Mouse (Mus musculus) mouse embryonic stem cell (cell line): ENCODE data around the gene Mast4.

Experiments used
- in situ Hi-C, 2 experiments: fragments of 300-500 bp; cut with MboI; formaldehyde crosslinking; loops; 1 replicate in 1 of 2; 3 replicates in 1 of 2; pipeline ENCODE4 v1.14.3; 2019 to 2020; ENCODE audit warnings: low sequenced_read_pairs in 2 of 2, low pct_unique_long_range_greater_than_20kb in 1 of 2, mixed read lengths in 1 of 2; ENCODE audit not compliant: unreplicated experiment in 1 of 2

Gene Mast4

GRCm38 (mm10) chr13:103248102-103249054 is 85.9 kb downstream of the Mast4 start:
- in situ Hi-C loops: no loop called here

GRCm38 (mm10) chr13:103246973-103247718 is 87.2 kb downstream of the Mast4 start:
- in situ Hi-C loops: no loop called here

- in situ Hi-C loops: no loop called here
Observed at GRCm38 (mm10) chr13:103245431-103245830, 88.9 kb downstream of the Mast4 start.

- in situ Hi-C loops: no loop called here
Observed at GRCm38 (mm10) chr13:103244053-103244452, 90.2 kb downstream of the Mast4 start.

GRCm38 (mm10) chr13:103241092-103241491 is 93.2 kb downstream of the Mast4 start:
- in situ Hi-C loops: no loop called here

- in situ Hi-C loops: no loop called here
Observed at GRCm38 (mm10) chr13:103239654-103240053, 94.6 kb downstream of the Mast4 start.

GRCm38 (mm10) chr13:103238034-103238705 is 96.1 kb downstream of the Mast4 start:
- in situ Hi-C loops: no loop called here

- in situ Hi-C loops: no loop called here
Observed at GRCm38 (mm10) chr13:103232171-103232570, 102.1 kb downstream of the Mast4 start.

- in situ Hi-C loops: no loop called here
Observed at GRCm38 (mm10) chr13:103229069-103229468, 105.2 kb downstream of the Mast4 start.

- in situ Hi-C loops: no loop called here
Observed at GRCm38 (mm10) chr13:103225895-103226815, 108.1 kb downstream of the Mast4 start.

GRCm38 (mm10) chr13:103225217-103225894 is 108.9 kb downstream of the Mast4 start:
- in situ Hi-C loops: no loop called here

GRCm38 (mm10) chr13:103220479-103221064 is 113.7 kb downstream of the Mast4 start:
- in situ Hi-C loops: no loop called here

GRCm38 (mm10) chr13:103219999-103220398 is 114.3 kb downstream of the Mast4 start:
- in situ Hi-C loops: no loop called here

- in situ Hi-C loops: no loop called here
Observed at GRCm38 (mm10) chr13:103217486-103217885, 116.8 kb downstream of the Mast4 start.

- in situ Hi-C loops: no loop called here
Observed at GRCm38 (mm10) chr13:103214506-103214905, 119.8 kb downstream of the Mast4 start.

GRCm38 (mm10) chr13:103211953-103212352 is 122.3 kb downstream of the Mast4 start:
- in situ Hi-C loops: no loop called here

GRCm38 (mm10) chr13:103211501-103211941 is 122.8 kb downstream of the Mast4 start:
- in situ Hi-C loops: no loop called here
